12 mouse cellular contexts compared by ENCODE assay signal in the genomic region with DNA sequence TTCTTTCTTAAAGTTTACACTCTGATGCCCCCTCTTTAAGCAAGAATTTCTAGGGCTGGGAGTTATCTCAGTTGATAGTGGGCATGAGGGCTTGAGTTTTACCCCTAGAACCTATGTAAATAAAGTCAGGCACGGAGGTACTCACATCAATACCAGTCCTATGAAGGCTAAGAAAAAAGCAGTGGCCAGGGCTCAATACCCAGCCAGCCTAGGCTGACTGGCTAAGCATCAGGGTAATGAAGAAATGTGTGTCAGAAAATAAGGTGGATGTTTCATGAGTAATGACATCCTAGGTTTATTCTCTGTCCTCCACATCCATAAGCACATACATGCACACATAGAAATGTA.
DNase-seq lines count a peak whose midpoint lies in the region; ATAC-seq and TF ChIP-seq lines count a peak whose summit lies in the region.
"Had no signal": no experiment of that assay in that cellular context is flagged by ENCODE, and none has a peak within 500 bp of the region (broad histone marks: within the 10 kb centered on the region; RNA-seq: fewer than 3 reads in every experiment).

No protein-coding gene starts in this region.

- H3K36me3 ChIP-seq in forebrain, embryonic 11.5 days (ENCODE audit: control insufficient read depth, insufficient read depth, low read length): no peaks in the 10 kb centered on the region
- H3K36me3 ChIP-seq in forebrain, embryonic 10.5 days (replicated peaks): no peaks in the 10 kb centered on the region
- H3K36me3 ChIP-seq in midbrain, embryonic 13.5 days: no peaks in the 10 kb centered on the region
- no peaks in the 10 kb centered on the region for H3K36me3 ChIP-seq in midbrain, postnatal 0 days (ENCODE audit: insufficient read depth, low read length)
- H3K36me3 ChIP-seq: intestine, embryonic 15.5 days had no signal

- 81% methylated on average over 1 of the region's 1 CpGs for WGBS in forebrain, embryonic 11.5 days
- WGBS in forebrain, embryonic 10.5 days: 81% methylated on average over 1 of the region's 1 CpGs
- 51% methylated on average over 1 of the region's 1 CpGs for WGBS in midbrain, embryonic 13.5 days
- WGBS in midbrain, postnatal 0 days: 53% methylated on average over 1 of the region's 1 CpGs

- no peaks in the 10 kb centered on the region for H3K9me3 ChIP-seq in forebrain, embryonic 11.5 days (ENCODE audit: control insufficient read depth, low read length)
- no peaks in the 10 kb centered on the region for H3K9me3 ChIP-seq in forebrain, embryonic 10.5 days
- no peaks in the 10 kb centered on the region for H3K9me3 ChIP-seq in midbrain, embryonic 13.5 days
- no peaks in the 10 kb centered on the region for H3K9me3 ChIP-seq in midbrain, postnatal 0 days (ENCODE audit: low read length)
- H3K9me3 ChIP-seq: intestine, embryonic 15.5 days; megakaryocyte, embryonic 14.5 days had no signal

- no peak overlapping the region for H3K27ac ChIP-seq in forebrain, embryonic 11.5 days (ENCODE audit: low read depth, low read length)
- no peak overlapping the region for H3K27ac ChIP-seq in forebrain, embryonic 10.5 days
- no peak overlapping the region for H3K27ac ChIP-seq in midbrain, embryonic 13.5 days
- H3K27ac ChIP-seq in midbrain, postnatal 0 days (ENCODE audit: low read depth, low read length): no peak overlapping the region
- H3K27ac ChIP-seq: gastrocnemius, adult 2 months; intestine, embryonic 15.5 days had no signal

- no peaks in the 10 kb centered on the region for H3K4me1 ChIP-seq in forebrain, embryonic 11.5 days (replicated peaks; ENCODE audit: control insufficient read depth, insufficient read depth, low read length)
- H3K4me1 ChIP-seq in forebrain, embryonic 10.5 days: no peaks in the 10 kb centered on the region
- no peaks in the 10 kb centered on the region for H3K4me1 ChIP-seq in midbrain, embryonic 13.5 days (replicated peaks)
- H3K4me1 ChIP-seq in midbrain, postnatal 0 days (ENCODE audit: insufficient read depth, low read length): no peaks in the 10 kb centered on the region
- H3K4me1 ChIP-seq: intestine, embryonic 15.5 days had no signal

- H3K9ac ChIP-seq in forebrain, embryonic 11.5 days (ENCODE audit: low read length): no peak overlapping the region
- H3K9ac ChIP-seq in midbrain, embryonic 13.5 days (replicated peaks): no peak overlapping the region
- H3K9ac ChIP-seq in midbrain, postnatal 0 days (replicated peaks; ENCODE audit: low read length, poor library complexity, severe bottlenecking): no peak overlapping the region
- H3K9ac ChIP-seq: intestine, embryonic 15.5 days had no signal

- ATAC-seq in forebrain, embryonic 11.5 days (replicated peaks; ENCODE audit: low FRiP score): peak; percentile 55
- ATAC-seq in midbrain, embryonic 13.5 days: peak; percentile 77
- no peak; the same call in 1 of the 2 replicates for ATAC-seq in midbrain, postnatal 0 days (ENCODE audit: low FRiP score)
- ATAC-seq in megakaryocyte, adult 5-6 weeks (ENCODE audit: poor library complexity, severe bottlenecking): 0 out of 2 replicates have a peak, but pooled peaks have one; percentile 7
- ATAC-seq in megakaryocyte-erythroid progenitor cell, adult 5-6 weeks (replicated peaks; ENCODE audit: low FRiP score, low TSS enrichment, poor library complexity, severe bottlenecking): no peak; the same call in 1 of the 2 replicates

- no peaks in the 10 kb centered on the region for H3K27me3 ChIP-seq in forebrain, embryonic 11.5 days (ENCODE audit: control insufficient read depth, insufficient read depth, low read length)
- no peaks in the 10 kb centered on the region for H3K27me3 ChIP-seq in forebrain, embryonic 10.5 days (ENCODE audit: poor library complexity, severe bottlenecking)
- no peaks in the 10 kb centered on the region for H3K27me3 ChIP-seq in midbrain, embryonic 13.5 days
- H3K27me3 ChIP-seq in midbrain, postnatal 0 days (ENCODE audit: insufficient read depth, low read length): no peaks in the 10 kb centered on the region
- H3K27me3 ChIP-seq: intestine, embryonic 15.5 days; megakaryocyte, embryonic 14.5 days had no signal

- no peak overlapping the region for H3K4me3 ChIP-seq in forebrain, embryonic 11.5 days (ENCODE audit: low read depth, low read length)
- H3K4me3 ChIP-seq in forebrain, embryonic 10.5 days: no peak overlapping the region
- no peak overlapping the region for H3K4me3 ChIP-seq in midbrain, embryonic 13.5 days (replicated peaks)
- H3K4me3 ChIP-seq in midbrain, postnatal 0 days (ENCODE audit: low read depth, low read length): no peak overlapping the region
- H3K4me3 ChIP-seq: erythroblast, embryonic 14.5 days; gastrocnemius, adult 2 months; intestine, embryonic 15.5 days had no signal

- no peak overlapping the region for H3K4me2 ChIP-seq in forebrain, embryonic 11.5 days (ENCODE audit: low read depth, low read length, severe bottlenecking)
- no peak overlapping the region for H3K4me2 ChIP-seq in midbrain, embryonic 13.5 days (replicated peaks)
- no peak overlapping the region for H3K4me2 ChIP-seq in midbrain, postnatal 0 days (ENCODE audit: low read depth, low read length, poor library complexity, severe bottlenecking)
- H3K4me2 ChIP-seq: intestine, embryonic 15.5 days had no signal

- no peak for TF ChIP-seq CTCF in midbrain, postnatal 0 days (IDR thresholded peaks at IDR 0.05)

- no peak for DNase-seq in forebrain, embryonic 11.5 days (ENCODE audit: low spot score)
- DNase-seq in forebrain, embryonic 10.5 days (ENCODE audit: extremely low spot score, low spot score): no peak
- DNase-seq in midbrain, postnatal 0 days (ENCODE audit: low spot score): no peak
- no peak for DNase-seq in cerebellum, postnatal 10 days
- DNase-seq in spleen, adult 12 weeks (ENCODE audit: low spot score): no peak
- DNase-seq: gastrocnemius, adult 2 months had no signal

Comparison
In these comparisons a context has a peak if more than half of its experiments do, and no peak if none do; other contexts are left out.
1. ATAC-seq: peak in forebrain, embryonic 11.5 days (single experiment), midbrain, embryonic 13.5 days (single experiment) and megakaryocyte, adult 5-6 weeks (single experiment); none in midbrain, postnatal 0 days (single experiment) and megakaryocyte-erythroid progenitor cell, adult 5-6 weeks (single experiment).